Mouse (Mus musculus) MEL (cell line): ENCODE measurements around the gene Carm1. TPM values are rescaled to one million over a fixed set of nuclear protein-coding genes. Genes with fewer than 3 reads are reported as not detected.

Source experiments
- DNase-seq: peaks from one replicate; pipeline ENCODE4 v3.0.0; 2011; ENCODE audit warnings: low read depth, low spot score
- H3K27ac ChIP-seq: 2 replicates; pipeline ENCODE4 v1.5.1; 2012; ENCODE audit warnings: low read depth, mild to moderate bottlenecking, control low read depth, low read length, moderate library complexity; ENCODE audit not compliant: control insufficient read depth
- H3K27me3 ChIP-seq, 2 experiments: fragments of 150-350 bp in 1 of 2; sonication (generic) in 1 of 2; 2 replicates each; pipeline ENCODE4 v1.6.1; 2012; ENCODE audit warnings: low read length in 2 of 2, mild to moderate bottlenecking in 2 of 2, improper control_type of control experiment in 1 of 2, moderate library complexity in 1 of 2; ENCODE audit not compliant: insufficient read depth in 2 of 2, control insufficient read depth in 1 of 2
- H3K36me3 ChIP-seq, 2 experiments: 2 replicates each; pipeline ENCODE4 v1.6.1; 2012 to 2014; ENCODE audit warnings: low read length in 2 of 2, improper control_type of control experiment in 1 of 2, inconsistent platforms in 1 of 2, mild to moderate bottlenecking in 1 of 2; ENCODE audit not compliant: insufficient read depth in 2 of 2, control insufficient read depth in 1 of 2
- H3K4me1 ChIP-seq, 2 experiments: fragments of 150-350 bp in 1 of 2; sonication (generic) in 1 of 2; 2 replicates each; pipeline ENCODE4 v1.6.1; 2012; ENCODE audit warnings: low read length in 2 of 2, improper control_type of control experiment in 1 of 2, mild to moderate bottlenecking in 1 of 2; ENCODE audit not compliant: insufficient read depth in 2 of 2, control insufficient read depth in 1 of 2
- H3K4me3 ChIP-seq, 2 experiments: fragments of 150-350 bp in 1 of 2; sonication (generic) in 1 of 2; 2 replicates each; pipeline ENCODE4 v1.5.1; 2012; ENCODE audit warnings: low read depth in 2 of 2, low read length in 2 of 2, mild to moderate bottlenecking in 2 of 2, moderate library complexity in 2 of 2, control low read depth in 1 of 2, improper control_type of control experiment in 1 of 2; ENCODE audit not compliant: control insufficient read depth in 1 of 2, insufficient read depth in 1 of 2
- H3K79me2 ChIP-seq: 2 replicates; pipeline ENCODE4 v1.6.1; 2012; ENCODE audit warnings: mild to moderate bottlenecking, low read length, moderate library complexity; ENCODE audit not compliant: control insufficient read depth, poor library complexity, insufficient read depth
- H3K9ac ChIP-seq: 2 replicates; pipeline ENCODE4 v1.6.1; 2012; ENCODE audit warnings: low read depth, mild to moderate bottlenecking, control low read depth, low read length, moderate library complexity; ENCODE audit not compliant: control insufficient read depth, poor library complexity, severe bottlenecking
- H3K9me3 ChIP-seq: fragments of 150-350 bp; sonication (generic); replicated peaks from 2 replicates; pipeline ENCODE4 v1.6.1; 2012; ENCODE audit warnings: mild to moderate bottlenecking, low read length, improper control_type of control experiment, moderate library complexity; ENCODE audit not compliant: insufficient read depth
- CTCF ChIP-seq, 3 experiments: IDR thresholded peaks in 2 of 3; conservative IDR thresholded peaks in 1 of 3; 2 replicates each; pipeline ENCODE4 v1.5.1; 2011 to 2012; ENCODE audit warnings: low read length in 3 of 3, low read depth in 2 of 3, mild to moderate bottlenecking in 2 of 3, improper control_type of control experiment in 1 of 3, inconsistent platforms in 1 of 3, mixed read lengths in 1 of 3, moderate library complexity in 1 of 3; ENCODE audit not compliant: control insufficient read depth in 1 of 3, insufficient read depth in 1 of 3, poor library complexity in 1 of 3, severe bottlenecking in 1 of 3
- E2F4 ChIP-seq: IDR thresholded peaks from 2 replicates; pipeline ENCODE4 v1.6.1; 2011; ENCODE audit warnings: low read depth, low read length, improper control_type of control experiment, borderline replicate concordance
- ELF1 ChIP-seq: IDR thresholded peaks from 2 replicates; pipeline ENCODE4 v1.6.1; 2014; ENCODE audit warnings: low read depth, mild to moderate bottlenecking, inconsistent platforms, low read length, improper control_type of control experiment, moderate library complexity
- EP300 ChIP-seq, 2 experiments: IDR thresholded peaks; 2 replicates each; pipeline ENCODE4 v1.6.1; 2011; ENCODE audit warnings: improper control_type of control experiment in 2 of 2, low read length in 2 of 2, low read depth in 1 of 2, mild to moderate bottlenecking in 1 of 2
- GABPA ChIP-seq: IDR thresholded peaks from 2 replicates; pipeline ENCODE4 v1.6.1; 2012; ENCODE audit warnings: low read depth, mild to moderate bottlenecking, inconsistent platforms, low read length, improper control_type of control experiment, moderate library complexity
- GATA1 ChIP-seq: IDR thresholded peaks from 2 replicates; pipeline ENCODE4 v1.6.1; 2011; ENCODE audit warnings: low read depth, low read length, improper control_type of control experiment
- KAT2A ChIP-seq: conservative IDR thresholded peaks from 2 replicates; pipeline ENCODE4 v1.6.1; 2012; ENCODE audit warnings: low read depth, low read length, improper control_type of control experiment, inconsistent platforms
- NELFE ChIP-seq: IDR thresholded peaks from 2 replicates; pipeline ENCODE4 v1.6.1; 2011; ENCODE audit warnings: low read depth, low read length, improper control_type of control experiment
- NRF1 ChIP-seq: IDR thresholded peaks from 2 replicates; pipeline ENCODE4 v1.6.1; 2014; ENCODE audit warnings: low read depth, mild to moderate bottlenecking, inconsistent platforms, low read length, improper control_type of control experiment, moderate library complexity; ENCODE audit not compliant: poor library complexity, insufficient read depth, severe bottlenecking
- POLR2A ChIP-seq, 2 experiments: IDR thresholded peaks; 2 replicates each; pipeline ENCODE4 v1.6.1; 2011 to 2012; ENCODE audit warnings: low read length in 2 of 2, mild to moderate bottlenecking in 2 of 2, control low read depth in 1 of 2, improper control_type of control experiment in 1 of 2, low read depth in 1 of 2, moderate library complexity in 1 of 2; ENCODE audit not compliant: control insufficient read depth in 1 of 2, insufficient read depth in 1 of 2, poor library complexity in 1 of 2
- POLR2AphosphoS5 ChIP-seq: IDR thresholded peaks from 2 replicates; pipeline ENCODE4 v1.6.1; 2012; ENCODE audit warnings: low read depth, borderline replicate concordance, mild to moderate bottlenecking, inconsistent platforms, low read length, moderate library complexity, mixed read lengths
- SIN3A ChIP-seq: IDR thresholded peaks from 2 replicates; pipeline ENCODE4 v1.6.1; 2012; ENCODE audit warnings: low read length, improper control_type of control experiment, inconsistent platforms
- TAL1 ChIP-seq: IDR thresholded peaks from 2 replicates; pipeline ENCODE4 v1.6.1; 2012; ENCODE audit warnings: mild to moderate bottlenecking, inconsistent platforms, low read length, moderate library complexity, mixed read lengths
- TBP ChIP-seq: IDR thresholded peaks from 2 replicates; pipeline ENCODE4 v1.8.0; 2011; ENCODE audit warnings: low read depth, low read length, improper control_type of control experiment
- TCF12 ChIP-seq: IDR thresholded peaks from 2 replicates; pipeline ENCODE4 v1.6.1; 2014; ENCODE audit warnings: low read depth, mild to moderate bottlenecking, inconsistent platforms, low read length, improper control_type of control experiment, moderate library complexity
- UBTF ChIP-seq: IDR thresholded peaks from 2 replicates; pipeline ENCODE4 v1.6.1; 2012; ENCODE audit warnings: low read depth, mild to moderate bottlenecking, inconsistent platforms, low read length, improper control_type of control experiment, moderate library complexity, borderline replicate concordance; ENCODE audit not compliant: insufficient read depth
- USF1 ChIP-seq: IDR thresholded peaks from 2 replicates; pipeline ENCODE4 v1.6.1; 2014; ENCODE audit warnings: low read depth, mild to moderate bottlenecking, inconsistent platforms, low read length, improper control_type of control experiment, moderate library complexity
- USF2 ChIP-seq, 2 experiments: IDR thresholded peaks; 2 replicates each; pipeline ENCODE4 v1.6.1; 2011 to 2012; ENCODE audit warnings: improper control_type of control experiment in 2 of 2, low read length in 2 of 2, borderline replicate concordance in 1 of 2, inconsistent platforms in 1 of 2, low read depth in 1 of 2, mild to moderate bottlenecking in 1 of 2; ENCODE audit not compliant: insufficient read depth in 1 of 2
- ZC3H11A ChIP-seq: IDR thresholded peaks from 2 replicates; pipeline ENCODE4 v1.6.1; 2012; ENCODE audit warnings: low read depth, mild to moderate bottlenecking, inconsistent platforms, low read length, improper control_type of control experiment
- ZKSCAN1 ChIP-seq: IDR thresholded peaks from 2 replicates; pipeline ENCODE4 v1.6.1; 2012; ENCODE audit warnings: low read depth, mild to moderate bottlenecking, inconsistent platforms, low read length, improper control_type of control experiment, moderate library complexity
- ZMIZ1 ChIP-seq: IDR thresholded peaks from 2 replicates; pipeline ENCODE4 v1.6.1; 2012; ENCODE audit warnings: low read depth, mild to moderate bottlenecking, inconsistent platforms, low read length, improper control_type of control experiment, moderate library complexity
- polyA plus RNA-seq, 2 experiments: library from polyadenylated mRNA; stranded (reverse) in 1 of 2; unstranded in 1 of 2; fragments of >175 nt in 1 of 2; fragments of >200 nt in 1 of 2; gene quantifications; 2 replicates each; pipeline versions ENCODE4 v1.2.1 to v1.2.4; 2012; ENCODE audit warnings: low replicate concordance in 2 of 2, low read depth in 1 of 2; ENCODE audit not compliant: insufficient read length in 2 of 2, insufficient read depth in 1 of 2, missing spikeins in 1 of 2
- total RNA-seq: library from RNA; depleted of rRNA; stranded (reverse); fragments of 300-350 nt; gene quantifications from 2 replicates; pipeline ENCODE4 v1.2.3, GENCODE M21; 2012

Carm1 gene
- total and polyA plus RNA-seq, 3 experiments: 121 to 423 (median 121) TPM

DNA sequence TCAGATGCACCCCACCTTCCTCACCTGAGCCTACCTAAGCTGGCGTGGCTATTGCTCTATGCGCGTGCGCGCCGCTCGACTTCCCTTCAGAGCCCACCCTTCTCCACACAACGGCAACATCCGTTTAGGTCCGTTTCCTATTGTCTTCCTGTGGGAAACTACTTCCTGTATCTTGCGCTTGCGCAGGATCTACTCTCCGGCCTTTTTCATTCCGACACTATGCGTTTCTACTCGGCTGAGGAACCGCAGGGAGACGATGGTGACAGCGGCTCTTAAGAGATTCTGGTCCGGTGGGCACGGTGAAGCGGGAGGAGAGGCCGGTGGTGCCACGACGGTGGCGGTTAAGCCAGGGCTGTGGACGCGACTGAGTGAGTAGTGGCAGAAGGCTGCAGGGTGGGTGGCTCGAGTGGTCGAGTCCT lies 46.0 kb downstream of the Carm1 start, which contains the start of the genes Timm29 and Yipf2:
TSS of gene Timm29 (plus strand) at position 20 of the 419 bp plus-strand sequence.
TSS of gene Yipf2 (minus strand) at position 126 of the 419 bp plus-strand sequence.
- peak within 1 kb of the TSS; percentile 52 to 65 for H3K4me3 ChIP-seq
- peaks cover 3 to 22% of the 10 kb centered on the region in 2 experiments; a peak in 3 of 4 replicates for H3K4me1 ChIP-seq
- no peaks in the 10 kb centered on the region for H3K27me3 ChIP-seq
- H3K9me3 ChIP-seq: no peaks in the 10 kb centered on the region
- TF ChIP-seq ZKSCAN1 (no peak), POLR2A (IDR thresholded peaks at IDR 0.05; ENCODE audit: control insufficient read depth in 1 of 2, insufficient read depth in 1 of 2, low read depth in 1 of 2, low read length in 2 of 2, poor library complexity in 1 of 2) (peak in 1 of 2 experiments; percentile 99; a peak in 2 of 4 replicates), GABPA (no peak), NELFE (no peak), UBTF (peak; percentile 66; the same call in 1 of the 2 replicates), SIN3A (no peak), E2F4 (no peak), EP300 (IDR thresholded peaks at IDR 0.05; ENCODE audit: low read depth in 1 of 2, low read length in 2 of 2) (no peak), CTCF (IDR thresholded peaks at IDR 0.05 in 2 of 3, conservative IDR thresholded peaks at IDR 0.05 in 1 of 3; ENCODE audit: control insufficient read depth in 1 of 3, insufficient read depth in 1 of 3, low read depth in 2 of 3, low read length in 3 of 3, poor library complexity in 1 of 3, severe bottlenecking in 1 of 3) (no peak), ELF1 (no peak), TAL1 (no peak), NRF1 (no peak), KAT2A (no peak), GATA1 (peak; percentile 79), TCF12 (no peak), USF2 (IDR thresholded peaks at IDR 0.05; ENCODE audit: borderline replicate concordance in 1 of 2, insufficient read depth in 1 of 2, low read depth in 1 of 2, low read length in 2 of 2) (no peak), POLR2AphosphoS5 (peak; percentile 89), TBP (peak; percentile 98), ZC3H11A (no peak), USF1 (no peak), ZMIZ1 (no peak)
- H3K9ac ChIP-seq: peak within 1 kb of the TSS; percentile 72
- H3K36me3 ChIP-seq: peaks cover 9 to 20% of the 10 kb centered on the region in 2 experiments
- H3K27ac ChIP-seq: peak within 1 kb of the TSS; percentile 66
- peaks cover 28% of the 10 kb centered on the region for H3K79me2 ChIP-seq
- peak; percentile 100 for DNase-seq
